Mouse (Mus musculus): ENCODE data around the gene Nprl2.

DNA sequence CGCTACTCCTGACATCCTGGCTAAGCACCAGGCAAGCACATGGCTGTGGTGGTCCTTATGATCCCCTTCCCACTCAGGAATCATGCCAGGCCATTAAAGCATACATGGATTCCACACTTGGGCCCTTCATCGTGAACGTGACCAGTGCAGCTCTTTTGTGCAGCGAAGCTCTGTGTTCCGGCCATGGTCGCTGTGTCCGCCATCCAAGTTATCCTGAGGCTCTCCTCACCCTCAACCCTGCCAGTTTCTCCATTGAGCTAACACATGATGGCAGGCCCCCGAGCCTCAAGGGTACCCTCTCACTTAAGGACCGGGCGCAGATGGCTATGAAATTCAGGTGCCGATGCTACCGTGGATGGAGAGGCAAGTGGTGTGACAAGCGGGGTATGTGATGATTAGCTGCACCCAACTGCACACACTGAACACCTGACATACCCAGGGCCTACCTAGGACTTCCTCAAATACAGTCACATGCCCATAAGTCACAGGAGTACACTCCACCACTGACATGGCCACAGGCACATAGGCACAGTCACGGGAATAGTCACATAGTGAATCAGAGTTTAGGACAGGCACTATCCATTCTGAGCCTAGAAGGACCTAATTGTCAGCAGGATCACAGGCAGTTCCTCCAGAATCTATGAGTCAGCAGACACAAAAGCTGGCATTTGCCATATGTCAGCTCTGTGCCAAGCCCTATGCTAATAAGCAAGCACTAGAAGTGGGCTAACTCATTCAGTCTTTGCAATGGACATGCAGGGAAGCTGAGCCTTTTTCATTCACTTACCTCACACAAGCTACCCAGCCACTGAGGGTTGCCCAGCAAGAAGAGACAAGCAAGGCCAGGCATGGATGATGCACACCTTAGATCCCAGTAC, 37.2 kb downstream of the Nprl2 start:
- no peak for TF ChIP-seq CTCF (IDR thresholded peaks at IDR 0.05; ENCODE audit: low read depth)
- no peak for TF ChIP-seq EP300 (IDR thresholded peaks at IDR 0.05; ENCODE audit: low read depth)
